Mouse (Mus musculus) thymus, adult 2 months (tissue): ENCODE data around the gene Erbb4.

Experiments used
- CTCF ChIP-seq: fragments of 200-500 bp; IDR thresholded peaks from 2 replicates; pipeline ENCODE4 v1.5.1; 2012; ENCODE audit warnings: mild to moderate bottlenecking, control low read depth, low read length, moderate library complexity, borderline replicate concordance; ENCODE audit not compliant: control insufficient read depth, poor library complexity, insufficient read depth; ENCODE audit errors: extremely low read depth
- POLR2A ChIP-seq: fragments of 200-500 bp; IDR thresholded peaks from 2 replicates; pipeline ENCODE4 v1.6.1; 2012; ENCODE audit warnings: mild to moderate bottlenecking, low read length, control low read depth, moderate library complexity; ENCODE audit not compliant: control insufficient read depth, poor library complexity, insufficient read depth; ENCODE audit errors: extremely low read depth

DNA sequence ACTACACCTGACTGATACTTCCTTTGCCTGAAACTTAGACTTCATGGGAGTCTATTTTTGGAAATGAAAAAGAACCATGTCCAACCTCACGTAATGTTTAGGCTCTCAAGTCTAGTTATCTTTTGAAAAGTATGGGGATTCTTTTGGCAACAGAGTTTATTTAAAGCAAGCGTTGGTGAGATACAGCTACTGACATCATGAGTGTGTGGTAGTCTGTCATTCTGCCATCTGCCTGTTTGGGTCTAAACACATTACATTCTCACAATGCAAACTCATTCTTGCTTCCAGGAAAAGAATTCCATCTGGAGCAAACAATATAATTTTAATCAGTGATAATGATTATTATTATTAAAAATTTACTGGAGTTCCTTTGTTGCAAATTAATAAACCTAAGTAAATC, 736.3 kb downstream of the Erbb4 start:
- no peak for TF ChIP-seq CTCF
- TF ChIP-seq POLR2A, result no peak
